Mouse (Mus musculus) myocyte (in vitro differentiated cells): Measurements from ENCODE around the gene Olfr263. TPM values are rescaled to one million over a fixed set of nuclear protein-coding genes. Genes with fewer than 3 reads are reported as not detected.

ENCODE experiments used
- H3K27me3 ChIP-seq: one replicate; pipeline ENCODE4 v1.6.1; 2011; ENCODE audit not compliant: control insufficient read depth, insufficient read depth, insufficient read length
- H3K36me3 ChIP-seq: one replicate; pipeline ENCODE4 v1.6.1; 2011; ENCODE audit not compliant: control insufficient read depth, insufficient read depth
- H3K4me2 ChIP-seq: one replicate; pipeline ENCODE4 v1.6.1; 2011; ENCODE audit warnings: low read depth, control low read depth
- H3K4me3 ChIP-seq: one replicate; pipeline ENCODE4 v1.5.1; 2011; ENCODE audit warnings: mild to moderate bottlenecking, control low read depth, moderate library complexity
- H3K79me2 ChIP-seq: one replicate; pipeline ENCODE4 v1.6.1; 2011; ENCODE audit not compliant: control insufficient read depth, insufficient read depth
- H3ac ChIP-seq: one replicate; pipeline ENCODE4 v1.6.1; 2011; ENCODE audit not compliant: control insufficient read depth, insufficient read length
- CEBPB ChIP-seq: IDR thresholded peaks from 2 replicates; pipeline ENCODE4 v1.6.1; 2011; ENCODE audit warnings: mild to moderate bottlenecking, moderate library complexity; ENCODE audit not compliant: poor library complexity, insufficient read depth, severe bottlenecking
- E2F4 ChIP-seq: IDR thresholded peaks from one replicate; pipeline ENCODE4 v1.6.1; 2011; ENCODE audit warnings: mild to moderate bottlenecking, control low read depth, moderate library complexity; ENCODE audit not compliant: insufficient read depth
- MAX ChIP-seq: IDR thresholded peaks from one replicate; pipeline ENCODE4 v1.6.1; 2011; ENCODE audit warnings: low read depth, mild to moderate bottlenecking, control low read depth
- MYOD1 ChIP-seq, 3 experiments: IDR thresholded peaks; one replicate each; pipeline ENCODE4 v1.6.1; 2011; ENCODE audit warnings: control low read depth in 2 of 3, low read depth in 2 of 3, mild to moderate bottlenecking in 2 of 3, moderate library complexity in 1 of 3; ENCODE audit not compliant: insufficient read length in 2 of 3, control insufficient read depth in 1 of 3
- MYOG ChIP-seq, 3 experiments: IDR thresholded peaks; one replicate each; pipeline ENCODE4 v1.6.1; 2011; ENCODE audit warnings: control low read depth in 2 of 3, low read depth in 2 of 3, mild to moderate bottlenecking in 2 of 3; ENCODE audit not compliant: insufficient read length in 2 of 3, control insufficient read depth in 1 of 3, insufficient read depth in 1 of 3
- POLR2A ChIP-seq: IDR thresholded peaks from one replicate; pipeline ENCODE4 v1.6.1; 2011; ENCODE audit warnings: low read depth, mild to moderate bottlenecking, control low read depth, moderate library complexity; ENCODE audit not compliant: insufficient read length
- POLR2AphosphoS2 ChIP-seq: IDR thresholded peaks from one replicate; pipeline ENCODE4 v1.6.1; 2011; ENCODE audit warnings: low read depth, control low read depth; ENCODE audit not compliant: insufficient read length
- REST ChIP-seq: IDR thresholded peaks from one replicate; pipeline ENCODE4 v1.6.1; 2011; ENCODE audit warnings: mild to moderate bottlenecking, control low read depth, moderate library complexity; ENCODE audit not compliant: insufficient read depth, insufficient read length
- SRF ChIP-seq: IDR thresholded peaks from one replicate; pipeline ENCODE4 v1.6.1; 2011; ENCODE audit warnings: low read depth; ENCODE audit not compliant: control insufficient read depth, insufficient read length
- TCF12 ChIP-seq: IDR thresholded peaks from one replicate; pipeline ENCODE4 v1.6.1; 2011; ENCODE audit warnings: mild to moderate bottlenecking, control low read depth; ENCODE audit not compliant: poor library complexity, insufficient read depth, severe bottlenecking
- TCF3 ChIP-seq: IDR thresholded peaks from one replicate; pipeline ENCODE4 v1.6.1; 2011; ENCODE audit warnings: low read depth, control low read depth; ENCODE audit not compliant: insufficient read length
- USF1 ChIP-seq: IDR thresholded peaks from one replicate; pipeline ENCODE4 v1.6.1; 2011; ENCODE audit warnings: low read depth, mild to moderate bottlenecking, control low read depth, moderate library complexity
- polyA plus RNA-seq: library from polyadenylated mRNA; unstranded; fragments of >200 nt; fragmentation: generic; extraction: Trizol; gene quantifications from one replicate; pipeline ENCODE4 v1.2.1, GENCODE M21; 2012; ENCODE audit warnings: missing spikeins

Olfr263 gene
- polyA plus RNA-seq, 1 experiment: not detected

- no peak for TF ChIP-seq USF1
- no peak for TF ChIP-seq SRF
- no peak for TF ChIP-seq MYOG (IDR thresholded peaks at IDR 0.05; ENCODE audit: control insufficient read depth in 1 of 3, insufficient read depth in 1 of 3, insufficient read length in 2 of 3, low read depth in 2 of 3)
- TF ChIP-seq POLR2AphosphoS2: no peak
- no peak overlapping the region for H3K4me2 ChIP-seq
- no peak overlapping the region for H3K4me3 ChIP-seq
- no peak overlapping the region for H3ac ChIP-seq
- no peaks in the 10 kb centered on the region for H3K79me2 ChIP-seq
- H3K27me3 ChIP-seq: no peaks in the 10 kb centered on the region
- no peaks in the 10 kb centered on the region for H3K36me3 ChIP-seq
Observed at GRCm38 (mm10) chr13:21142421-21142820, 13.0 kb downstream of the Olfr263 start.

- TF ChIP-seq TCF3 (no peak), MYOD1 (IDR thresholded peaks at IDR 0.05; ENCODE audit: control insufficient read depth in 1 of 3, insufficient read length in 2 of 3, low read depth in 2 of 3) (no peak), REST (no peak), USF1 (no peak), POLR2A (no peak)
- Histone ChIP-seq H3K27me3 (no peaks in the 10 kb centered on the region), H3ac (no peak within 1 kb of the TSS), H3K36me3 (no peaks in the 10 kb centered on the region), H3K4me3 (no peak within 1 kb of the TSS), H3K79me2 (no peaks in the 10 kb centered on the region), H3K4me2 (no peak within 1 kb of the TSS)
Observed at GRCm38 (mm10) chr13:21145767-21146166, 16.3 kb downstream of the Olfr263 start, which contains the start of gene Olfr1368. Gene Olfr1368 (minus strand): TSS chr13:21145867.

- no peak overlapping the region for H3K4me3 ChIP-seq
- H3K4me2 ChIP-seq: no peak overlapping the region
- no peaks in the 10 kb centered on the region for H3K79me2 ChIP-seq
- no peak overlapping the region for H3ac ChIP-seq
- TF ChIP-seq TCF3: no peak
- TF ChIP-seq CEBPB: no peak
- TF ChIP-seq MYOG (IDR thresholded peaks at IDR 0.05; ENCODE audit: control insufficient read depth in 1 of 3, insufficient read depth in 1 of 3, insufficient read length in 2 of 3, low read depth in 2 of 3): no peak
- no peak for TF ChIP-seq USF1
- TF ChIP-seq POLR2AphosphoS2: no peak
- no peak for TF ChIP-seq TCF12
- TF ChIP-seq E2F4: no peak
- TF ChIP-seq POLR2A: no peak
- no peak for TF ChIP-seq REST
- TF ChIP-seq MAX: no peak
- no peak for TF ChIP-seq SRF
- TF ChIP-seq MYOD1 (IDR thresholded peaks at IDR 0.05; ENCODE audit: control insufficient read depth in 1 of 3, insufficient read length in 2 of 3, low read depth in 2 of 3): no peak
- H3K36me3 ChIP-seq: no peaks in the 10 kb centered on the region
- H3K27me3 ChIP-seq: peaks cover 5% of the 10 kb centered on the region
Observed at GRCm38 (mm10) chr13:21155888-21156287, 26.4 kb downstream of the Olfr263 start.

- Histone ChIP-seq H3K36me3 (no peaks in the 10 kb centered on the region), H3K79me2 (no peaks in the 10 kb centered on the region)
- no peak for TF ChIP-seq CEBPB
- no peak for TF ChIP-seq MYOG (IDR thresholded peaks at IDR 0.05; ENCODE audit: control insufficient read depth in 1 of 3, insufficient read depth in 1 of 3, insufficient read length in 2 of 3, low read depth in 2 of 3)
- TF ChIP-seq POLR2AphosphoS2: no peak
- TF ChIP-seq POLR2A: no peak
- TF ChIP-seq USF1: no peak
- no peak for TF ChIP-seq REST
- no peak for TF ChIP-seq E2F4
- no peak for TF ChIP-seq MYOD1 (IDR thresholded peaks at IDR 0.05; ENCODE audit: control insufficient read depth in 1 of 3, insufficient read length in 2 of 3, low read depth in 2 of 3)
- no peak for TF ChIP-seq TCF12
- TF ChIP-seq TCF3: no peak
- TF ChIP-seq MAX: no peak
- no peak for TF ChIP-seq SRF
Observed at GRCm38 (mm10) chr13:21158071-21158470, 28.6 kb downstream of the Olfr263 start.

GRCm38 (mm10) chr13:21158785-21159474 lies 29.5 kb downstream of the Olfr263 start:
- Histone ChIP-seq H3ac (no peak overlapping the region), H3K79me2 (no peaks in the 10 kb centered on the region), H3K4me3 (peak overlapping the region; percentile 40), H3K27me3 (peaks cover 5% of the 10 kb centered on the region), H3K4me2 (peak overlapping the region; percentile 98), H3K36me3 (no peaks in the 10 kb centered on the region)
- TF ChIP-seq MYOD1 (IDR thresholded peaks at IDR 0.05; ENCODE audit: control insufficient read depth in 1 of 3, insufficient read length in 2 of 3, low read depth in 2 of 3) (no peak), SRF (no peak), POLR2AphosphoS2 (no peak), USF1 (no peak), REST (no peak), MYOG (IDR thresholded peaks at IDR 0.05; ENCODE audit: control insufficient read depth in 1 of 3, insufficient read depth in 1 of 3, insufficient read length in 2 of 3, low read depth in 2 of 3) (no peak), MAX (no peak), TCF3 (no peak), POLR2A (no peak), TCF12 (no peak), CEBPB (no peak), E2F4 (no peak)

More at GRCm38 (mm10) chr13:21158071-21158470, 28.6 kb downstream of the Olfr263 start:
- H3K4me2 ChIP-seq: peak overlapping the region; percentile 98
- H3ac ChIP-seq: no peak overlapping the region
- H3K4me3 ChIP-seq: no peak overlapping the region
- peaks cover 5% of the 10 kb centered on the region for H3K27me3 ChIP-seq
